Mouse (Mus musculus) splenic B cell, adult 2 months (primary cell): ENCODE measurements at regions not wholly inside any gene's neighbourhood (a gene's known extent, or its start where the extent isn't known, plus 50 kb on each side); places are given as distances from the start of the nearest gene placed in this dataset.

Experiments used
- DNase-seq: peaks from one replicate; pipeline ENCODE4 v3.0.0-alpha.2; 2011; ENCODE audit warnings: low read depth, low spot score
- H3K27me3 ChIP-seq: 2 replicates; pipeline ENCODE4 v1.6.1; 2012; ENCODE audit warnings: mild to moderate bottlenecking, low read length, moderate library complexity, mixed read lengths; ENCODE audit not compliant: control insufficient read depth, poor library complexity, insufficient read depth, severe bottlenecking
- H3K36me3 ChIP-seq: 2 replicates; pipeline ENCODE4 v1.6.1; 2012; ENCODE audit warnings: mild to moderate bottlenecking, low read length, moderate library complexity, mixed read lengths; ENCODE audit not compliant: control insufficient read depth, poor library complexity, insufficient read depth, severe bottlenecking

- H3K36me3 ChIP-seq = no peaks in the 10 kb centered on the region
- no peak for DNase-seq
Observed at GRCm38 (mm10) chr17:85795820-85796219, 107.7 kb upstream of the Six2 start.

GRCm38 (mm10) chr17:85785625-85786294 lies 97.7 kb upstream of the Six2 start:
- no peak for DNase-seq
- Histone ChIP-seq H3K27me3 (no peaks in the 10 kb centered on the region), H3K36me3 (no peaks in the 10 kb centered on the region)

More at GRCm38 (mm10) chr17:85795820-85796219, 107.7 kb upstream of the Six2 start:
- H3K27me3 ChIP-seq = no peaks in the 10 kb centered on the region; the same call in 1 of the 2 replicates

GRCm38 (mm10) chr17:85780477-85780876 lies 92.4 kb upstream of the Six2 start:
- DNase-seq = no peak
- Histone ChIP-seq H3K36me3 (no peaks in the 10 kb centered on the region), H3K27me3 (no peaks in the 10 kb centered on the region)

GRCm38 (mm10) chr17:85776876-85777275 lies 88.8 kb upstream of the Six2 start:
- Histone ChIP-seq H3K27me3 (no peaks in the 10 kb centered on the region), H3K36me3 (no peaks in the 10 kb centered on the region)
- no peak for DNase-seq

DNA sequence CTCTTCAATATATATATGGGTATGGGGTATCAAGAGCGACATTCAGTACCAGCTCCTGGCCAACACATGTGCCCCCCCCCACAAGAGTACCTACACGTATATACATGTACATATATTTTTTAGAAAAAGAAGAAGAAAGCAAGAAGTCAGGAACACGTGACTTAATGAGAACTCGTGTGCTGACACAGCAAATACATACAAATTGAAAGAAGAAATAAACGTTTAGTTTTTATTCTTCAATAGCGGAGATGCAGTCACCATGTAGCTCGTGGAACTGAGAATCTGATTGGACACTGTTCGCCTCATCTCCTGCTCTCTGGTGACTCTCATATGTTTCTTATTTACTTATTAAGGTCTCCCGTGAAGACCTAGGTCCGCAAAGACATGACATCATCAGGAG lies 80.3 kb upstream of the Six2 start:
- no peaks in the 10 kb centered on the region for H3K36me3 ChIP-seq
- no peaks in the 10 kb centered on the region for H3K27me3 ChIP-seq
- no peak for DNase-seq

GRCm38 (mm10) chr17:85767201-85767862 lies 79.3 kb upstream of the Six2 start:
- DNase-seq = no peak

DNA sequence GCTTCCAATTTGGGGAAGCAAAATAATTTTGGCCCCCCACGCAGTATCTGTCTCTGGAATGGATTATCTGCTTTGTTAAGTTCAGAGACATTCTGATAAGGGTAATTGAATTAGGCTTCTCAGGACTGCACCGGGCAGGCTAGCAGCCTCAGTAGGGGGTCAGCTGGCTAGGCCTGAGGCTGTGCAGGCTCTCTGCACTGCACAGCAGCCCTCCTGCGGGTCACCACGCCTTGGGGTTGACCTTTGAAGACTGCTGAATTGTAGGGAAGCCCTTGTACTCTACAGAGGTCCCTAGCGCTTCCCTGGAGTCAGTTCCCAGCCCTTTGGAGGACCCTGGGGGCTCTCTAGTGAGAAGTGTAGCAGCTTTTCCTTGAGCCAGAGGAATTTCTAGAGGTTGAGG lies 78.5 kb upstream of the Six2 start:
- DNase-seq = no peak
- H3K36me3 ChIP-seq = no peaks in the 10 kb centered on the region
- H3K27me3 ChIP-seq = no peaks in the 10 kb centered on the region

More at GRCm38 (mm10) chr17:85767201-85767862, 79.3 kb upstream of the Six2 start:
- H3K27me3 ChIP-seq = no peaks in the 10 kb centered on the region
- H3K36me3 ChIP-seq = no peaks in the 10 kb centered on the region

GRCm38 (mm10) chr17:85758581-85759098 lies 70.6 kb upstream of the Six2 start:
- H3K36me3 ChIP-seq = no peaks in the 10 kb centered on the region
- H3K27me3 ChIP-seq = no peaks in the 10 kb centered on the region
- DNase-seq = no peak

DNA sequence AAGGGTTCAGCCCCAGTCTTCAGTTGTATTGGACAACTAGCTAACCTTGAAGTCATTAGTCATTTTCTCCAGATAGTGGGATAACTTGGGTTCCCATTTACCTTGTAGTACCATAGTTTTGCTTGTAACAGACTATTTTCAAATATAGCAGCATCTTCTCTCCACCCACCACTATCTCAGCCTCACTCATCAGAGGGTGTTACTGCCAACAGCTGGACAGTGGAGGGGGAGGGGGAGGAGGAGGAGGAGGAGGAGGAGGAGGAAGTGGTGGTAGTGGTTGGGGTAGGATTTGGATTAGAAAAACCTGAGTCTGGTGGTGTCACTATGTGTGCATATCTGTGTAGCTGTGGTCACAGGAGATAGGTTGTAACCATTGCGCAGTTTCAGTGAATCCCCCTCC lies 69.6 kb upstream of the Six2 start:
- DNase-seq = no peak
- H3K27me3 ChIP-seq = no peaks in the 10 kb centered on the region

GRCm38 (mm10) chr17:85755557-85755956 lies 67.5 kb upstream of the Six2 start:
- no peaks in the 10 kb centered on the region for H3K36me3 ChIP-seq
- DNase-seq = no peak
- H3K27me3 ChIP-seq = no peaks in the 10 kb centered on the region

More for the DNA sequence above, 69.6 kb upstream of the Six2 start:
- H3K36me3 ChIP-seq = no peaks in the 10 kb centered on the region

GRCm38 (mm10) chr17:85748649-85749081 lies 60.6 kb upstream of the Six2 start:
- Histone ChIP-seq H3K36me3 (no peaks in the 10 kb centered on the region), H3K27me3 (no peaks in the 10 kb centered on the region)
- no peak for DNase-seq

DNA sequence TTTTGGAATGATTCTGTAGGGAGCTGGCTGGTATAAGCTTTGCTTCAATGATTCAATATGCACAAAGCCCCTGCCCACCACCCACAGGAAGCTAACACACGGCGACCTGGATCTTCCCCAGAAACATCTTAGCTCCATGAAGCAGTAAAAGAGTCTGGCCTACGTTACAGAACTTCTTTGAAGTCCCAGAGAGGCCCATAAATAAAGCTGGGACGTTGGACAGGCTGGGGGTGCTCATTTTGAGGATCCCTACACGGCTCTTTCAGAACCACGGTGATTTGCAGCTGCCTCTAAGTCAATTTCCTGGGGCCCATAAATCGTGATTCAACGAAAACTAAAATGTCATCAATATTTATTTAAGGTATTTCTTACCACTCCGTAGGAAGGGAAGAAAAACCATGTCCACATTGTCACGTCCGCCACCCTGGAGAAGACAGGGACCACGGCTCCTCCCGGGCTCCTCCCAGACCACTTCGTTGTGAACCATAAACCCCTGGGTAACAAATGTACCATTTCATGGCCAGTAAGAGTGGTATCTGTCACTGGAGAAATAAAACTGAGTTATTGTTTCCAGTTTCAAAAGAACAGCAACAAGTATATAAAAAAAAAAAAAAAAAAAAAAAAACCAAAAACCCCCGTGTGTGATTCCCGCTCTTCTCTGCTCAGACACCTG lies 60.0 kb upstream of the Six2 start:
- DNase-seq = no peak
- no peaks in the 10 kb centered on the region for H3K27me3 ChIP-seq
- no peaks in the 10 kb centered on the region for H3K36me3 ChIP-seq
